Mouse (Mus musculus) CD4-positive, CD25-positive, alpha-beta regulatory T cell, adult 2 months (primary cell): ENCODE measurements around the gene Astn1.

ENCODE experiments used
- DNase-seq: peaks from one replicate; pipeline ENCODE4 v3.0.0-alpha.2; 2012; ENCODE audit warnings: low read depth, low spot score

Astn1 gene

GRCm38 (mm10) chr1:158516558-158516957 lies 154.5 kb downstream of the Astn1 start:
- DNase-seq, result no peak

- DNase-seq, result no peak
These were observed 174.1 kb downstream of the Astn1 start for GRCm38 (mm10) chr1:158536195-158536594.

GRCm38 (mm10) chr1:158536867-158537266 lies 174.8 kb downstream of the Astn1 start:
- DNase-seq, result no peak

GRCm38 (mm10) chr1:158545095-158545494 lies 183.0 kb downstream of the Astn1 start:
- DNase-seq, result no peak

GRCm38 (mm10) chr1:158546513-158546912 lies 184.4 kb downstream of the Astn1 start:
- no peak for DNase-seq

- DNase-seq, result no peak
These were observed 185.6 kb downstream of the Astn1 start for GRCm38 (mm10) chr1:158547592-158548211.

GRCm38 (mm10) chr1:158548319-158548718 lies 186.2 kb downstream of the Astn1 start:
- DNase-seq, result no peak

- no peak for DNase-seq
These were observed 187.5 kb downstream of the Astn1 start for GRCm38 (mm10) chr1:158549616-158550015.

GRCm38 (mm10) chr1:158551951-158552350 lies 189.9 kb downstream of the Astn1 start:
- DNase-seq, result no peak

- no peak for DNase-seq
These were observed 191.3 kb downstream of the Astn1 start for GRCm38 (mm10) chr1:158553341-158553740.

GRCm38 (mm10) chr1:158554020-158554505 lies 192.0 kb downstream of the Astn1 start:
- no peak for DNase-seq

GRCm38 (mm10) chr1:158573168-158573567 lies 211.1 kb downstream of the Astn1 start:
- no peak for DNase-seq

- no peak for DNase-seq
These were observed 211.5 kb downstream of the Astn1 start for GRCm38 (mm10) chr1:158573597-158573996.

- DNase-seq, result no peak
These were observed 213.9 kb downstream of the Astn1 start for GRCm38 (mm10) chr1:158575997-158576396.

GRCm38 (mm10) chr1:158581806-158582205 lies 219.7 kb downstream of the Astn1 start:
- DNase-seq, result no peak

- no peak for DNase-seq
These were observed 226.8 kb downstream of the Astn1 start for GRCm38 (mm10) chr1:158588903-158589302.

GRCm38 (mm10) chr1:158596726-158597448 lies 234.8 kb downstream of the Astn1 start:
- DNase-seq, result no peak

GRCm38 (mm10) chr1:158597996-158598395 lies 235.9 kb downstream of the Astn1 start:
- no peak for DNase-seq

GRCm38 (mm10) chr1:158599435-158599834 lies 237.4 kb downstream of the Astn1 start:
- no peak for DNase-seq

GRCm38 (mm10) chr1:158603056-158603455 lies 241.0 kb downstream of the Astn1 start:
- no peak for DNase-seq

- no peak for DNase-seq
These were observed 242.1 kb downstream of the Astn1 start for GRCm38 (mm10) chr1:158604149-158604548.

GRCm38 (mm10) chr1:158605597-158605996 lies 243.5 kb downstream of the Astn1 start:
- no peak for DNase-seq

GRCm38 (mm10) chr1:158606324-158606723 lies 244.3 kb downstream of the Astn1 start:
- DNase-seq, result no peak
